Mouse (Mus musculus): ENCODE results near the gene Eif5a2.

The Eif5a2 gene

DNA sequence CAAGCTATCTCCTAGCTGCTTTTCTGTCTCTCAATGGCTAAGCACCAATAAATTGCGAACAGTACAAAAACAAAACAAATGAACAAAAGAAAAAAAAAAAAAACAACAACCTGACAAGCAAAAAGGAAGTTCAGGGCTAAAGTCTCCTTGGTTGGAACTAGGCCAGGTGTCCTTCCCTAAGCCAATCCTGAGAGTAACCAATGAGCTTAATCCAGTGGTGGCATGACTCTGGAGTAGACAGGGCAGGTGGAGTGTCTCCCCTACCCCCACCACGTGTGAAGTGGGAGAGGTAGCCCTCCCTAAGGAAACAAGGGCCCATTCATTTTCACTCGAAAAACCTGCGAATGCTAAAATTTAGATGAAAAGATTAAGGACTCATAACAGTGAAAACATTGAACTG lies 30.4 kb downstream of the Eif5a2 start:
- no peak for DNase-seq (ENCODE audit: low read depth)

DNA sequence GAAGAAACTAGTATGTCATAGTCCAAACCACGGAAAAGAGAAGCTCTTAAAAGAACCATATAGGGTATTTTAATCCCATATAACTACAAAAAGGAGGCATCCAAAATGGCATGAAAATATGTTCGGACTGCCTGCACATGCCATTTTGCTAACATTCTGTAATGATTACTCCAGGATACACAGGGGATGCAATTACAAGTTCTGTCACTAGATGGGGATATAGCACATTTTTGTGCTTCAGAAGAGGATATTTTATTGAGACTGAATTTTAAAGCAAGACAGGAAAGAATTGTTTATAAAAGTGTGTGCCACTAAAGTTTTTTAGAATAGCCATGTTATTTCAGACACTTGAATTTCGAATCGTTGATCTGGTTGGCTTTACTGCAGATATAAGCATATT lies 33.3 kb downstream of the Eif5a2 start:
- peak; percentile 74 for DNase-seq (ENCODE audit: low read depth)

DNA sequence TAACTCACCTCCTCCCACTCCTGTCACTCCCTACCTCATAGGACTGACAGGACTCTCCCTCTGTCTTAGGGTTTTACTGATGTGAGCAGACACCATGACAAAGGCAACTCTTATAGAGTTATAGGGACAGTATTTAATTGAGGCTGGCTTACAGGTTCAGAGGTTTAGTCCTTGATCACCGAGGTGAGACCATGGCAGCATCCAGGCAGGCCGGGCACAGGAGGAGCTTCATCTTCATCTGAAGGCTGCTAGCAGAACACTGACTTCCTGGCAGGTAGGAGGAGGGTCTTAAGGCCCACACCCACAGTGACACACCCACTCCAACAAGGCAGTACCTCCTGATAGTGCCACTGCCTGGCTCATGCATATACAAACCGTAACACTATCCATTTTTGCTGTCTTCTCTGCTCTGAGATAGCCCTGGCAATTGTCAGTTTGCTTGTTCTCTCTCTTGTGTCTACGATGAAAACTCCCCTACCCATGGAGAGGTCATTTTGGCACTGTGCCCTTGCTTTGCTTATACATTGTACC lies 35.0 kb downstream of the Eif5a2 start:
- no peak for DNase-seq (ENCODE audit: low read depth)

DNA sequence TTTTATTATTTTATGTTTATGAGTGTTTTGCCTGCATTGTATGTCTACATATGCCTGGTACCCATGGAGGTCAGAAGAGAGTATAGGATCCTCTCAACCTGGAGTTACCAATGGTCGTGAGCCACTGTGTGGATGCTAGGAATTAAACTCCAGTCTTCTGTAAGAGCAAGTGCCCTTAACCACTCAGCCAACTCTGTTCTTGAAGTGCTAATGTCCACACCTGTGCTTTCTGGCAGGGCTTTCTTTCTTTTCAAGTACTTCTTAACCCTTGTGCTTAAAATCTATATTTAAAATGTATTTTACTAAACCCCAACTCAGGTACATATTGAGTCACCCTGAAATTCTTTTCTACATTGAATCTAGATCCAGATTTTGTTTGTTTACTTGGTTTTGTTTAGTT lies 45.2 kb downstream of the Eif5a2 start:
- no peak for DNase-seq (ENCODE audit: low read depth)

DNA sequence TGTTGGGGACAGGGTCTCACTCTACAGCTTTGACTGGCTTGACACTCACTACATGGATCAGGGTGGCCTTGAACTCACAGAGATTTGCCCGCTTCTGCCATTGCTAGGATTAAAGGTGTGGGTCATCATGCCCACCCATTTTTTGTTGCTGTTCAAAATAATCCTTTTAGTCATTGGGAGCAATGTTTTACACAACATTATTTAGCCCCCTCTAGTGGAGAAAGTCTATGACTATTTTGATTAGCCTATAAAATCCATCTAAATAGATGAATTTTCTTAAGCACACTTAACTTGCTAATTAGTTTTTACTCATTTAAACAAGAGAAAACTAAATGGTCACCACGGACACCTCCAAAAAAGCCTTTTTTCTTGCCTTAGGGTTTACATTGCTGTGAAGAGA lies 46.5 kb downstream of the Eif5a2 start:
- no peak for DNase-seq (ENCODE audit: low read depth)

DNA sequence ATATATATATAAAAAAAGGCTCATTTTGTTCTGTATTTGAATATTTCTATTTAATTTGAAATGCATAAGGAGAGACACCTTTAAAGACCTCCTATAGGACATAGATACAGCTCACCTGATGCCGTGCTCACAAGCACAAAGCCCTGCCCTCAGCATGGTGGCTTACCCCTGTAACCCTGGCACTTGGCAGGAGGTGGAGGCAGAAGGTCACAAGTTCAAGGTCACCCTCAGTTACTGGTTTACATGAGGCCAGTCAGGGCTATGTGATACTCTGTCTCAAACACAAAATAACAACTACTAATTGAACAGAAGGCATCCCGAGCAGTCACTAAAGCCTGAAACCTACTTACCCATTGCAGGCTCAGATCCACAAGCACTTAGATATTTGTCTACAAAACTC lies 48.4 kb downstream of the Eif5a2 start:
- DNase-seq (ENCODE audit: low read depth), result no peak

DNA sequence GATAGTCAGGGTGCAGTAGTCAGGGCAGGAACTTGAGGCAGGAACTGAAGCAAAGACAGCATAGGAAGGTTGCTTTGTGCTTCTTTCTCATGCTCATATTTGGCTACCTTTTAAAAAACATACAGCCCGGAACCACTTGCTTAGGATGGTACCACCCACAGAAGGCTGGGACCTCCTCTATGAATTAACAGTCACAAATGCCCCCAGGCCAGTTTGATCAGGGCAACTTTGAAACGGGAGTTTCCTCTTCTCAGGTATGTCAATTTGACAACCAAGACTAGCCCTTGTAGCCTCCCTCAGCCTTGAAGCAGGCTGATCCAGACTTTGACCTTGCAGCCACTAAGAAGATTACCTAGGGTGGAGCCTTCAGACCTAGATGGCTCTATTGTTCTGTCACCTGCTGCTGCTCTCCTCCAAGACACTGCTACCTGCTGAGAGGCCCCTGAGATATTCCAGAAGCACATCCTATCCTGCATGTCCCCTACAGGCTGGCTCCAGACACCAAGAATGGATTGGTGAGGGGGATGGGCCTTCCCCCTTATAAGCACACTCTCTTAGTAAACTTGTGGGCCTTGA lies 55.8 kb downstream of the Eif5a2 start:
- no peak for DNase-seq (ENCODE audit: low read depth)

DNA sequence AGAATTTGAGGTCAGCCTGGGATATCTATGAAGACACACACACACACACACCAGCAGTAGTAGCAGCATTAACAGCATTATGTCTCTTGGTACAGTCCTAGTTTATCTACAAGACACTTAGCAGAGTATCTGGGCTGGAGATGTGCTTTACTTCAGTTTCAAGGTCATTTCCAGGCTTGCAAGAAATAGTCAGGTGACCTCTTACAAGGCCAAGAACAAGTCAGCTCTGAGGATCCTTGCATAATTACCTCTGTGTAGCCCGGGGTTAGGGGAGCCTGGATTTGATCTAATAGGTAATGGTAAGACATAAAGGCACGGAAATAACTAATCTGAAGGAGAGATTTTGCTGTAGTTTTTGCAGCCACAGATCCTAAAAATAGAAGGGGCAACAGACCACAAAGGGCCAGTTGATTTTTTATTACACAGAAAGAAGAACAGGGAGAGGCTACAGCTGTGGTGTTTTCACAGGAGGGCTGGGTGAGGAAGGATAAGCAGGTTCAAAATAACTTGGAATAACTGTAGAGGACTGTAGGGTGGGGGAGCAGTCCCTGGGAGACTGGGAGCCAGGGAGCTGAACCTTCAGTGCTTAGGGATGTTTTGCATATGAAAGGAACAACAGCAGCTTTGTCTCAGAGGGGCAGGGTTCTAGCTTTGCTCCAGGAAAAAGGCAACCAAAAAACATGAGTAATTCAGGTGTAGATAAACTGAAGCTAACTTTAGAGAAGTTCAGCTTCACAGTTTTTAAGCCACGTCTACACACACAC lies 61.0 kb downstream of the Eif5a2 start:
- DNase-seq (ENCODE audit: low read depth), result no peak

DNA sequence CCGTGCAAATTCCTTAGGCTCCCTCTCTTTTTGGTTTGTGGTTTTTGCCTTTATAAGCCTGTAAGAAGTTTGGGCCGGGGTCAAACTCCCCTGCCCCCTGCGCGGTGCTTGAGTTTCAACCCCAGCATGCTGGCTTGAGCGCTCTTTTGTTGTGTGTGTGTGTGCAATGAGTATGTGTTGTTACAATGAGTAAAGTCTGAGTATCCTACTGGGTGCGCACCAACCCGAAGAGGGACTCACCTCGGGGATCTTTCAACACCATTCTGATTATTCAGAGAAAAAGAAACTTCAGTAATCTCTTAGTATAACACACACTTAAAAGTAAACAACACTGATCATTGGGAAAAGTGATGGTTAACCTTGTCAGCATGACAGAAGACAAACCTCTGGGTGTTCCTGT lies 62.2 kb downstream of the Eif5a2 start:
- no peak for DNase-seq (ENCODE audit: low read depth)

DNA sequence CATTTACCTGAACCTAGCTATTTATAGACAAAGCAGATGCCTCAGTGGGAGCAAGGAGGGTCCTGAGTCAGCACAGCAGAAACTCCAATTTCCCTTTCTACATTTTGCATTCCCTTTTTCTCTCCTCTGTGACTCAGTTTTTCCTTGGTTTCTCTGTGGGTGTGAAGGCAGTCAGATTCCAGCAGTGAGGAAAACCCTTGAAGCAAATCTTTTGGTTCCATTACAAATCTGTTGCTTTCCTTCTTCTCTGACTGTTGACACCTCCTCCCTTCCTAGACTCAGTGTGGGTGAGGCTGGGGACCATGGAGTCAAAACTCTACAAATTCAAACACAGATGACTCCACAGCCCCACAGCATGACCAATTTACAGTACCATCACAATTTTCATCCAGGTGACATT lies 66.0 kb downstream of the Eif5a2 start:
- DNase-seq (ENCODE audit: low read depth), result no peak

Measured in c-Kit-positive CD71-negative TER-119-negative erythroid progenitor cells, embryonic 14.5 days (primary cell).